Mouse (Mus musculus): ENCODE results near the gene Ccdc107.

DNA sequence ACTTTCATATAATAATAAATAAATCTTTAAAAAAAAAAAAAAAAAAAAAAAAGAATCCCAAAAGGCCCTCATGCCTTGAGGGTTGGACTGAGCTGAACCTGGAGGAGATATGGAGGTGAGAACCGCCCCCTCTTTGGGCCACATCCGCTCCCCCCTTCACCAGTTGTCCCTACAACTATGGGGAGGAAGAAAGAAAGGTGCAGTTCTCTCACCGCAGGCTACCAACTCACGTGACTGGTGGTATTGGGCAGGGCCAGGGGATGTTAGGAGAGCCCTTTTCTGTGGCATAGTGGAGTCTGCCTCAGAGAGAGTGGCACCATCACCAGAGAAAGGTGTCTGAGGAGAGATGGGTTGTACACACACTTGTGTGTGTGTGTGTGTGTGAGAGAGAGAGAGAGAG, 36.2 kb upstream of the Ccdc107 start:
- TF ChIP-seq CTCF (IDR thresholded peaks at IDR 0.05; ENCODE audit: borderline replicate concordance, control insufficient read depth, extremely low read depth, insufficient read depth, low read length, poor library complexity) = no peak
- no peak for TF ChIP-seq POLR2A (IDR thresholded peaks at IDR 0.05; ENCODE audit: control insufficient read depth, extremely low read depth, insufficient read depth, low read length, poor library complexity)
